Mouse (Mus musculus): ENCODE results near the gene Smim20. TPM values are rescaled to one million over a fixed set of nuclear protein-coding genes. Genes with fewer than 3 reads are reported as not detected.

Gene Smim20
- total RNA-seq, 2 experiments from 2014 or later: 29.2 to 36.5 TPM

- no peak for DNase-seq (ENCODE audit: low spot score in 2 of 2)
Measured at GRCm38 (mm10) chr5:53265740-53266139, 1.1 kb upstream of the Smim20 start.

DNA sequence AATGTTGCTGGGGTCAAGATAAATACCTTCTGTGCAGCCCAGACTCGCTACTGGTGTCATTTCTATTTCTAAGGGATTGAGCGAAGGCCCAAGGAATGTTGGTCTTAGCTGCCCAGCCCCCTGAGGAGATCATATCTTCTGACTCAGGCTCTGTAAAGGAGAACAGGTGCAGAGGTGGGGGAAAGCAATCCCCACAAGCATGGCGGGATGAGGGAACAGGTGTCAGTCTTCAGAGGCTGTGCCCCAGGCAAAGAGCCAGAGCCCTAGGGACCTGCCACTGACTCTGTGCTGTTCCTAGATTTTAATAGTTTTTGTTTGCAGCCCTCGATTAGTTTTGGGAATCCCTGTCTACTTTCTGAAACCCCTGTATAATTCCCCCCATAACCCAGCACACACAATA lies 702 bp upstream of the Smim20 start:
- DNase-seq (ENCODE audit: low spot score in 2 of 2): no peak

DNA sequence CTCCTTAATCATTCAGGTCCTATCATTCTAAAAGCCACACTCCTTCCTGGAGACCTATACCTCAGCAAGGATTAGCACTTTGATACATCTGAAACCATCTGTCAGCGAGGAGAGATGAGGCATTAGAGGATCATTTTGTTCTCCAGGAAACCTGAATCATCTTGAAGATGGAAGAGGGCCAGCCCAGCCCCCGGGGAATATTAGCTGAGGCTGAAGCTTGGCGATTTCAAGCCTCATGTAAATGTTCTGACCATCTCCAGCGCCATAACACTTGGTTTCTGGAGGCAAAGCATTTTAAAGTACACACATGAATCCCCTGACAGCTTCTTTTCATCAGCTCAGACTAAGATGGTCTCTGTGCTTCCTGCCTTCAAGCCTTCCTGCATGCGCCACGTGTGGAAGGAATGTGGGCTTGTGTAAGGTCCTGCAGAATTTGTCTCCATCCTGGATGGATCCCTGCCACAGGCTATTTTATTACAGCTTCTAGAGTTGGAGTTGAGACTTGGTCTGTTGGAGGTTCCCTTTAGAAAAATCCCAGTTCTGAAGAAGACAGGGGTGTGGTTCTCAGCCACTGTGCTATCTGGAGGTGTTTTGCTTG lies 1.3 kb downstream of the Smim20 start:
- DNase-seq (ENCODE audit: low spot score in 2 of 2): no peak

DNA sequence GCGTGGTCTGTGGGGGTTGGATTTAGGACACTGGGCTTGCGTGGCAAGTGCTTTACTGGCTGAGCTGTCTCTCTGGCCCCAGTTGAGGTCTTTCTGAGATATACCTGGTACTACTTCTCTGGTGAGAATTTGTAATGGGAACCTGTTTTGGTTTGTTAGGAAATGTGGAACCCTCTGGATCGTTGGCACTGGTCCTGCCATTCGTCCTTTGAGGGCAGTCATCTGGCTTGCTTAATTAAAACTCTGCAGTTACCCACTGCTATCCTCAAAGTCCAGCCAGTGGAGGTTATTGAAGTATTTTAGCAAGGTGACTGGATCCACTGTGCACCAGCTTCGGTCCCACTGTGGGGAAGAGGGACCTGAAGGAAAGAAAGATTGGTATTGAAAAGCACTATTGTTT lies 2.9 kb downstream of the Smim20 start:
- DNase-seq (ENCODE audit: low spot score in 2 of 2): no peak

GRCm38 (mm10) chr5:53270947-53271711 lies 4.2 kb downstream of the Smim20 start:
- DNase-seq (ENCODE audit: low spot score in 2 of 2): no peak

DNA sequence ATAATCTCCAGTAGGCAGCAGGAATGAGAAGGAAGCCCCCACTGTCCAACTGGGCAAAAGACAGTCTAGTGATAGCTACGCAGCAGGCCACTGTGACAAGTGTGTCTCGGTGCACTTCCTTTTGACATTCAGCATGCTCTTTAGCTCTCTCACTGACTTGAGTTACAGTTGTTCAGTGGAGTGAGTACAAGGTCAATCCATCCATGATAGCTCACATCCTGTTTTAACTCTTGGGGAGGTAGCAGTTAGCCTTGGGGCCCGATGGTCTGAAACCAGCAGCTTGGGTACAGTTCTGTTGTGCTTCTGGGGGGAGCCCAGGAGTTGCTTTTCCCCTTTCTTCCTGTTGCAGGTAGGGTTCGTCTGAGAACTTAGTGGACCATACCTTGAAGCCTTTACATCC lies 5.7 kb downstream of the Smim20 start:
- no peak for DNase-seq (ENCODE audit: low spot score in 2 of 2)

GRCm38 (mm10) chr5:53273699-53274430 lies 7.0 kb downstream of the Smim20 start:
- DNase-seq (ENCODE audit: low spot score in 2 of 2): no peak

GRCm38 (mm10) chr5:53274811-53275355 lies 8.0 kb downstream of the Smim20 start:
- DNase-seq (ENCODE audit: low spot score in 2 of 2): peak; percentile 73 to 75

GRCm38 (mm10) chr5:53275376-53275775 lies 8.5 kb downstream of the Smim20 start:
- DNase-seq (ENCODE audit: low spot score in 2 of 2): peak in 1 of 2 experiments; percentile 39

GRCm38 (mm10) chr5:53276470-53277022 lies 9.7 kb downstream of the Smim20 start:
- no peak for DNase-seq (ENCODE audit: low spot score in 2 of 2)

DNA sequence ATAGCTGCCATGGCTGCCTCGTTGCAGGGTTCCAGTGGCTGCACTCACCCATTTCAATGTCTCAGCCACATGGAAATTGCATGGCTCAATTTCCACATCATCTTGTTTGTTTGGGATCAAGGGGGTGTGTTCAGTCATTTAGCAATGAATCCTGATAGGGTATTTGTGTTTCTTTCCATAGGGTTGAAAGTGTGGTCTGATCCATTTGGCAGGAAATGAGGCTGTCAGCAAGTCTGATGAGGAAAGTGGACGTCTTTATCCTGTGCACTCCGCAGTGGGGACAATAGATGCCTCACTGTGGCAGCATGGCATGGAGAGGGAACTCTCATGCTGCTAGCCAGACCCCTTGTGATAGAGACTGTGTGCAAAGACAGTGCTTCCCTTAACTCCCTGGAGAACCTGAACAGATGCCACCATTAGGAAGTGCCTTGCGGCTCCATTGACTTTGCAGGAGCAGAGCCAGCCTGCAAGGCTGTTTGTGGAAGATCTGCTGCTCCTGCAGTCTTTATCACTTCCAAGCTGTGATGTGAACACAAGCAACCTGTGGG lies 10.9 kb downstream of the Smim20 start:
- DNase-seq (ENCODE audit: low spot score in 2 of 2): no peak

DNA sequence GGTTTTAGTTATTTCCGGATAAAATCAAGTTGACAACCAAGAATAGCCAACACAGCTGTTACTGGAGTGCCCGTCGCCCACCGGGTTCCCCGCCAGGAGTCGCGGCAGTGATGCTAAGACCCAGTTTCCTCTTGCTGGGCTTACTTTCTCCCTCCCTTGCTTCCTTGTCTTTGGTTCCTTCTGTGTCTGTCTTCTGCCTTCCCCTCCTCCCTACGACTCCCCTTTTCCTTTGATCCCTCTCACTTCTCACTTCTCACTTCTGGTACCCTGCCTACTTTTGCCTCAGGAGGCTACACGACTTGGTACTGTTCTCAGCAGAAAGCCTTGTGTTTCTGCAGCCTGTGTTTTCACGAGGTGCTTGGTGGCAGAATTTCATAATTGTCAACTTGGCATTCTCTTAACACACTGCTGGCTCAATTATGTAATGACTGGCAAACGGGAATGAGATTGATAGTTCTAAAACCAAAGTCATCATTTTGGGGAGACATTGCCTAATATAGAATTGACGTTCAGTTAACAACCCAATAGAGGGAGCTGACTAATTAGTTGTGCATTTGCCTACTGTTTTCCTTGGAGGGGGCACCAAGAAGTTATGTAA lies 12.4 kb downstream of the Smim20 start:
- DNase-seq (ENCODE audit: low spot score in 2 of 2): no peak

DNA sequence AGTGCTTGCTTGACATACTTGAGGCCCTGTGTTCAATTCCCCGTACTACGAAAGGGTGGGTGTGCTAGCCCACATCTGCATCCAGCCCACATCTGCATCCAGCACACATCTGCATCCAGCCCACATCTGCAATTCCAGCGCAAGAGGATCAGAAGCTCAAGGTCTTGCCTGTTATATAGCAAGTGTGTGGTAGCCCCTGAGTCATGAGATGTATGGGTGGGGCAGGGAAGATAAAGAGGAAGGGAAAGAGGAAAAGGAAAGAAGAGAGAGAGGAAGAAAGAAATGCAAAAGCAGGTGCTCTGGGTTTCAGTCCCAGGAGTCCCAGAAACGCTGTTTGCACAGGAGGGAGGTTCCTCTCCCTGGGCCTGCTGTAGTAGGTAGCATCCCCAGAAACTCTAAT lies 15.6 kb downstream of the Smim20 start:
- no peak for DNase-seq (ENCODE audit: low spot score in 2 of 2)

DNA sequence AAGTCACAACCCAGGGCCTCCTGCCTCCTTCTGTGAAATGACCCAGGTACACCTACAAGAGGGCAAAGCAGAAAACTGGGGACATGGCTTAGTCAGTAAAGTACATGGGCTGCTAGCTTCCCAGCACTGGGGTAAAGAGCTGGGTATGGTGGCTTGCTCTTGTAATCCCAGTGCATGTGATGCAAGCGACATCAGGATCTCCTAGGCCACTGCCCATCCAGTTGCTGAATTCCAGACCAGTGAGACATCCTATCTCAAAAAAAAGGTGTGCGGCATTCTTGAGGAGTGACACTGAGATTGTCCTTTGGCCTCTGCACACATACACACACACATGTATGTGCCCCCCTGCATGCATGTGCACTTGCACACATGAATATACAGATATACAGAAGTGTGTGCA lies 19.5 kb downstream of the Smim20 start:
- no peak for DNase-seq (ENCODE audit: low spot score in 2 of 2)

GRCm38 (mm10) chr5:53289438-53289837 lies 22.6 kb downstream of the Smim20 start:
- no peak for DNase-seq (ENCODE audit: low spot score in 2 of 2)

GRCm38 (mm10) chr5:53294627-53295026 lies 27.7 kb downstream of the Smim20 start:
- DNase-seq (ENCODE audit: low spot score in 2 of 2): no peak

- DNase-seq (ENCODE audit: low spot score in 2 of 2): no peak
Measured at GRCm38 (mm10) chr5:53296961-53297360, 30.1 kb downstream of the Smim20 start.

GRCm38 (mm10) chr5:53301496-53301895 lies 34.6 kb downstream of the Smim20 start:
- DNase-seq (ENCODE audit: low spot score in 2 of 2): peak in 1 of 2 experiments; percentile 31

DNA sequence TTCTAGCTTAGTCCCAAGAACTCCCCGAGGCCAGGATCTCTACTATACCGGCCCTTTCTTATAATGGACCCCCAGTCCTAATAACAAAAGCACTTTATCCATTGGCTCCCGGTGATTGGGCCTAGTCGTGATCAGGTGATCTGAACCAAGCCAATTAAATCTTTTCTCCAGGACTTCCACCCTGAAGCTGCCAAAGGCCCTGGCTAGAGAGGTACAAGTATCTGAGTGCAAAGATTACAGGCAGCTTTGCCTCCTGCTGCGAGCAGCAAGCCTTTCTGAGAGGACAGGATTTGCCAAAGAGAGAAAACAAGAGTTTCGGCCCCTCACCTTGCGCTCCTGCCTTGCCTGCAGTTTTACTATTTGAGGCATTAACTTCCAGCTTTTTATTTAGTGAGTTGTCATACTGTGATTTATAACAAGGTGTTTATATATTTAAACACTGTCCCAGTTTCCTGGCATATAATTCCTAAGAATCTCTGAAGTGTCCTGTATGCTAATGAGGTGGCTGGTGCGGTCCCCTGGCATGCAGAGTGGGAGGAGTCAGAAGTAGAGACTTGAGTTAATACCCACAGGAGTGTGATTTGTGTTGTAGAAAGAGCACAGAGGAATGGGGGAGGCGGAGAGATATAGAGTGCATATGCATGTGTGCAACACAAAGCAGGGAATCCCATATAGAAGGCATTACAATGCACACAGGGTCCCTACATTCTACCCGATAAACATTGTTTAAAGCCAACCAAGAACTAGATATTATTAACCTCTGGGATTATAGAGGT lies 36.2 kb downstream of the Smim20 start:
- DNase-seq (ENCODE audit: low spot score in 2 of 2): no peak

GRCm38 (mm10) chr5:53303941-53304340 lies 37.1 kb downstream of the Smim20 start:
- no peak for DNase-seq (ENCODE audit: low spot score in 2 of 2)

Measured in layer of hippocampus, postnatal 10 days (tissue).